Mouse (Mus musculus) liver, postnatal 0 days (tissue): ENCODE data around the gene Mycbp2.

Experiments used
- CTCF ChIP-seq: sonication (generic); IDR thresholded peaks from 2 replicates; pipeline ENCODE4 v1.5.1; 2016; ENCODE audit warnings: antibody characterized with exemption, low read depth
- EP300 ChIP-seq: IDR thresholded peaks from 2 replicates; pipeline ENCODE4 v1.6.1; 2016; ENCODE audit warnings: antibody characterized with exemption, low read depth, mild to moderate bottlenecking

DNA sequence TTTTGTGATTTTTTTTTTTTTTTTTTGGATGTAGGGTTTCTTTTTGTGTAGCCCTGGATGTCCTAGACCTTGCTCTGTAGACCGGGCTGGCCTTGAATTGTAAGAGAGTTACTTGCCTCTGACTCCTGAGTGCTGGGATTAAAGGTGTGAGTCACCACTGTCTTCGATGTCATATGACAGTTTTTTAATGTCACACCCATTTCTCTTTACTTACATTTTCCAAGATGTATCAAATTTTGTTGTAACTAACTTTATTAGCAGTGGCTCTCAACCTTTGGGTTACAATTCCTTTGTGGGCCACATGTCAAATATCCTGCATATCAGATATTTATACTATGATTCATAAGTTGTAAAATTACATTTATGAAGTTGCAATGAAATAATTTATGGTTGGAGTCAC lies 166.5 kb downstream of the Mycbp2 start:
- no peak for TF ChIP-seq CTCF
- no peak for TF ChIP-seq EP300
